Mouse (Mus musculus) adrenal gland (tissue): Measurements from ENCODE around the gene Usp39.

ENCODE experiments used
- intact Hi-C: fragments of 180-260 bp; cut with DNase I; formaldehyde crosslinking; loops from one replicate; pipeline ENCODE4 v1.15.1; 2025

Usp39 gene

GRCm38 (mm10) chr6:72355066-72355911, 10.3 kb upstream of the Usp39 start, which contains the start of gene Tmem150a:
TSS of gene Tmem150a (plus strand) at chr6:72355447.
- intact Hi-C loops, result no loop called here

GRCm38 (mm10) chr6:72354025-72354424, 9.0 kb upstream of the Usp39 start:
- intact Hi-C loops, result no loop called here

GRCm38 (mm10) chr6:72352636-72353405, 7.8 kb upstream of the Usp39 start:
- intact Hi-C loops, result no loop called here

DNA sequence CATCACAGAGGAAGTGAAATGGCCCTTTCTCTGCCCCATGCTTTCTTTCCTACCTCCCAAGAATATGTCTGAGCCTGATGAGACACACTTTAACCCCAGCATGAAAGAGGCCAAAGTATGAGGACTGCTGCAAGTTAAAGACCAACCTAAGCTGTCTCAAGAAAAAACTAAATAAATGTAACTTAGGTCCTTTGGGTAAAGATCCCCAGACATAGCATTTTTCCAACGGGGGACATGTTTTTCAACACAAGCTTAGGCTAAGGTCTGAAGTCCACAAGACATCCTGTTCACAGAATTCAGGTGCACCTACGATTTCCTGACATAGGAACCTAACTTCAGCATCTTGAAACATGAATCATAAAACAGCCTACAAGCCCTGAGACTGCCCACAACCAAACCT, 5.2 kb upstream of the Usp39 start:
- intact Hi-C loops, result no loop called here

DNA sequence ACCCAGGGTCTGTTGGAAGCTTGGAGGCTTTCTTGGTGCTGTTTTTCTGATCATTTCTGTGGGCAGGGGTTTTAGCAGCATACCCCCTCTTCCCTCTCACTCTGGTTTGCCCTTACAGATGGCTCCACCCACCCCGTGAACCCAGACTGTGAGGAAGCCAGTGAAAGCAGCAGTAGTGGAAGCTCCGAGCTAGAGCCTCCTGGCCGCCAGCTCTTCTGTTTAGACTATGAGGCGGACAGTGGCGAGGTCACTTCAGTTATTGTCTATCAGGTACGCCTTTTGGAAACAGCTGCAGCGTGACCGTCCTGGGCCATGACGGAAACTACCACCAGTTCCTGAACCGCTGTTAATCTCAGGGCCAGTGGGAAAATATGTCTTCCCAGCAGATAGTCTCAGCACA, 3.4 kb upstream of the Usp39 start:
- intact Hi-C loops, result no loop called here

DNA sequence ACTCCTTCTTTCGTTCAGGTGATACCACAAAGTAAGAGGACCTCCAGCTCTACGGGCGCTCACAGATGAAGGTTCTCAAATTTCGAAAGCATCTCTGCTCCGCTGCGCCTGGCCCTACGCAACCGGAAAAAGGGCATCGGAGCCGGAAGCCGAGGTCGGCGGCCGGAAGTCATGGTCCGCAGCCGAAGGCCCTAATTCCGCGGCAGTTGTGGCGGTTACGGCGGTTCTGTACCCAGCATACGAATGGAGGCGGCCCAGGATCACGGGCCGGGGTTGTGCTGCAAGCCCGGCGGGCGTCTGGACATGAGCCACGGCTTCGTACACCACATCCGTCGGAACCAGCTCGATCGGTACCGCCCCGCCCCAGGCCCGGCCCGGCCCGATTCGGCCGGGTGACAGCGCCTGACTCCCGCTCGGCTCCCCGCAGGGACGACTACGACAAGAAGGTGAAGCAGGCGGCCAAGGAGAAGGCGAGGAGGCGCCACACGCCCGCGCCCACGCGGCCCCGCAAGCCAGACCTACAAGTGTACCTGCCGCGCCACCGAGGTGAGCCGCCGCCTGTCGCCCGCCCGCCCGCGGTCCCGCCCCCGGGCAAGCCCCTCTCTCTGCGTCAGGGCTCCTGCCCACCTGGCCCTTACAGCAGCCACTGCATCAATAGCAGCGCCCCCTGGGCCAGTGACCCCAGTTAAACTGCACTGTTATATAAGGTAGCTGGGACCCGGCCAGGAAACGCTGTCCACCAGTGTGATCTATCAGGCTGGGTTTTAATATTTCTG, 2.4 kb upstream of the Usp39 start, which contains the start of gene 0610030E20Rik:
TSS of gene 0610030E20Rik (plus strand) at position 152 of the 776 bp plus-strand sequence.
- intact Hi-C loops, result no loop called here

- intact Hi-C loops, result no loop called here
These were observed 1.3 kb upstream of the Usp39 start for GRCm38 (mm10) chr6:72346261-72346660.

GRCm38 (mm10) chr6:72345633-72346032, 649 bp upstream of the Usp39 start:
- intact Hi-C loops, result no loop called here

- intact Hi-C loops, result no loop called here
These were observed 449 bp downstream of the Usp39 start for GRCm38 (mm10) chr6:72344396-72345073.

DNA sequence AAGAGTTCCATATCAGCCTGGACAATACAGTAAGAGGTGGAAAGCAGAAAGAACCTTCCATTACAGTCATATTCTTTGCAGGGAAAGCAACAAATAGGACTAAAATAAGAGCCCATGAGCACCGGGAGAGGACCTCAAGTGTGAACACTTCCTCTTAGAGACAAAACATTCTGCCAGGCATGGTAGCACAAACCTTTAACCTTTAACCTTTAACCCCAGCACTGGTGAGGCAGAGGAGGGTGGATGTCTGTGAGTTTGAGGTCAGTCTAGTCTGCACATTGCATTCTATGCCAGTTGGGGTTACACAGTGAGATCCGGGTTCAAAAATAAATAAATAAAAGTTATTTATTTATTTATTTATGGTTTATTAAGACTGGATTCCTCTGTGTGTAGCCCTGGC, 4.5 kb downstream of the Usp39 start:
- intact Hi-C loops, result no loop called here

DNA sequence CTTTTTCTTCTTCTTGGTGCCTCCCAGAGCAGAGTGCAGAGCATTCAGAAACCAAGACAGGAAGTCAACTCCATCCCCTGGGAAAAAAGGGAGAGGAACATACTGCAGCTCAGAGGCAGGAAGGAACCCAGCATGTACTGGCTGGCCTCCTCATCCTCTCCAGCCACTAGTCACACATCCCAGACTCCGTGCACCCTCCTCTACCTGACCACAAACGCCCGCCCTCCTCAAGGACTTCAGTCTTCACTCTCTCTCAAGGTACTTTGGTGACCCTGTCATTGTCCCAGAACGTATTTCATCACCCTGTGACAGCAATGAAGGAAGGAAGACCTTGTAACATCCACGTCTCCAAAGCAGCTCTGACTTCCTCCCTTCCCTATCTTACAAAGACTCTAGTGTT, 11.9 kb downstream of the Usp39 start:
- intact Hi-C loops, result loop anchor here (10.0 kb wide), 1 partner anchor 448 kb away; no protein-coding TSS in a partner anchor

- intact Hi-C loops, result loop anchor here (10.0 kb wide), 1 partner anchor 445 kb away; no protein-coding TSS in a partner anchor
These were observed 14.9 kb downstream of the Usp39 start for GRCm38 (mm10) chr6:72330133-72330532.

DNA sequence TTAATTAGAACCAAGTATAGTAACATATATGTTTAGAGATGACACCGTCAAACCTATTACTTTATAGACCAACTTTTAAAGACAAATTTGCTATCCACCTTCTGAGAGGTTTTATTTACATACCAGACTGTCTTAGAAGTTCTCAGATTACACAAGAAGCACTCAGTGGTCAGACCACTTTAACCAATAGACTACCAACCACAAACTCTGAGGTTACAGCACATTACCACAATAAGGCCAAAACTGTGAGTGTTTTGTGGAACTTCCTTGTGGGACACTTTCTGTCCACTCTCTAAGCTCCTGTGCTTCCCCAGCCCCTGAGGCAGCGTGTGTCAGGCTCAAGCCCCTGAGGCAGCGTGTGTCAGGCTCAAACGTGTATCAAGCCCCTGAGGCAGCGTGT, 16.0 kb downstream of the Usp39 start:
- intact Hi-C loops, result no loop called here

DNA sequence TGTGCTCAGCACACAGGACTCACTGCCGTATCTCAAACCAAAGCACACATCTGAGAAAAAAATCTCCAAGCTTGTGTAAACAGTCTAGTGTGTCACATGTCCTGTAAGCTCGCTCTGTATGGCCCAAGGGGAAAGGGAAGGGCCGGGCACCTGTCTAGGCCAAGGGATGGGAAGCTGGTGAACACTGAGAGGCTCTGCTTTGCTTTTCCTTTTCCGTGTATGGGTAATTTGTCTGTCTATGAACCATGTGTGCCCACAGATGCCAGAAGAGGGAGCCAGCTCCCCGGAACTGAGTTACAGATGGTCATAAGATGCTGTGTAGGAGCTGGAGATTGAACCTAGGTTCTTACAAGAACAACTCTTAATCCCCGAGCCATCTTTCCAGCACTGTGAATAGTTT, 18.7 kb downstream of the Usp39 start:
- intact Hi-C loops, result no loop called here

- intact Hi-C loops, result no loop called here
These were observed 21.0 kb downstream of the Usp39 start for GRCm38 (mm10) chr6:72323786-72324508.

- intact Hi-C loops, result no loop called here
These were observed 22.0 kb downstream of the Usp39 start for GRCm38 (mm10) chr6:72322936-72323335.

GRCm38 (mm10) chr6:72319019-72319418, 26.0 kb downstream of the Usp39 start:
- intact Hi-C loops, result loop anchor here (5.0 kb wide), 1 partner anchor 37 kb away; no protein-coding TSS in a partner anchor

DNA sequence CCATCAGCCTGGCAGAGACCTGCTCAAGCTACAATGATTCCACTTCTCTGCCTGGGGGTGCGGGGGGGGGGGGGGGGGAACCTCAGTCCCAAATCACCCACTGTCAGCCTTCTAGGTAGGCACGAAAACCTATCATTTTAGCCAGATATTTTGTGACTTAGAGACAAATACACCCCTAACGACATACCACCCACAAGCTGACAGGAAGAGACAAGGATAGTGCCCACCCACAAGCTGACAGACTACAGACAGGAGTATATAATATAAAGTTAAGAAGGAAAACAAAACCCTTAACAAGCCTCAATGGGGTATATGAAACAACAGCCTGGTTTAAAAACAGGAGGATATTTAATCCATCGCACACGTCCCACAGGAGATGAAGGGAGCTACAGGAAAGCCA, 26.5 kb downstream of the Usp39 start:
- intact Hi-C loops, result loop anchor here (5.0 kb wide), 1 partner anchor 36 kb away; no protein-coding TSS in a partner anchor

DNA sequence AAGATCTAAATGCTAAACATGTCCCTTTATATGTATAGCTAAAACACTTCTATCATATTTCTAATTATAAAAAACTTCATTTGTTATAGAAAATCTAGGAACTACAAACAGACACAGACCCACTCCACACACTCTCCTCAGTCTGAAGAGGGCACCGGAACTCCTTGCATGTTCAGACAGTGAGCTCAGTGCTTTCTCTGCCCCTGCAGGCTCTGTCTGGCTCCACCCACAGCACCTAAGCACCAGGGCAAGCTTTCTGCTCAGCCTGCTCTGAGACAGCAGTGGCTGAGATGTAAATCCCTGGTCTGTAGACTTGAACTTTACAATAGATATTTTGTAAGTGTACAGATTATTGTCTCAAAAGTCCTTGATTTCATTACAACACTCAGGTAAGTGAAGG, 28.9 kb downstream of the Usp39 start:
- intact Hi-C loops, result loop anchor here (5.0 kb wide), 1 partner anchor 34 kb away; no protein-coding TSS in a partner anchor

- intact Hi-C loops, result loop anchor here (5.0 kb wide), 1 partner anchor 33 kb away; no protein-coding TSS in a partner anchor
These were observed 29.6 kb downstream of the Usp39 start for GRCm38 (mm10) chr6:72315384-72315783.
